Mouse (Mus musculus): Measurements from ENCODE around the gene Nfkbib.

DNA sequence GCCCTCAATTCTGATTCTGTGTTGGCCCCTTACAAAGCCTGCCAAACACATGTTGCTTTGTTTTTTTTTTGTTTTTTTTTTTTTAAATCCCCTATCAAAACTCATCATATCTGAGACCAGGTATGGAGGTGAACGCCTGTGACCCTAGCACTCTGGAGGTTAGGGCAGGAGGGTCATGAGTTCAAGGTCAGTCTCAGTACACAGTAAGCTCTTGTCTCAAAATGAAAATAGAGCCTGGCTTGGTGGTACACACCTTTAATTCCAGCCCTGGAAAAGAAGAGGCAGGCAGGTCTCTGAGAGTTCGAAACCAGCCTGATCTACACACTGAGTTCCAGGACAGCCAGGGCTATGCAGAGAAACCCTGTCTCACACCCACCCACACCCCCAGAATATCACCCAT, 47.7 kb downstream of the Nfkbib start:
- TF ChIP-seq POLR2A (IDR thresholded peaks at IDR 0.05; ENCODE audit: control insufficient read depth, low read depth, low read length) (no peak), CTCF (IDR thresholded peaks at IDR 0.05; ENCODE audit: control insufficient read depth, insufficient read depth, insufficient replicate concordance, low read depth, low read length) (no peak)
